Mouse (Mus musculus) large intestine, adult 2 months (tissue): ENCODE measurements around the gene Tmc7. TPM values are rescaled to one million over a fixed set of nuclear protein-coding genes. Genes with fewer than 3 reads are reported as not detected.

Source experiments
- DNase-seq: peaks from one replicate; pipeline ENCODE4 v3.0.0-alpha.2; 2012; ENCODE audit warnings: low read depth, low spot score
- WGBS: fragments of 180-500 bp; shearing (Covaris S2); methylation state at CpG from one replicate; pipeline ENCODE4 v1.1.7; 2018; 5-methylcytosine and 5-hydroxymethylcytosine counted together
- polyA plus RNA-seq: library from polyadenylated mRNA; depleted of rRNA; stranded (reverse); fragments of >200 nt; gene quantifications from 2 replicates; pipeline ENCODE4 v1.2.3, GENCODE M21; 2012

The Tmc7 gene
- polyA plus RNA-seq, 1 experiment: 1.1 TPM

- WGBS: 71% methylated on average over 6 of the region's 6 CpGs
- DNase-seq: no peak
Observed at GRCm38 (mm10) chr7:118592146-118592545, 7.6 kb upstream of the Tmc7 start.

GRCm38 (mm10) chr7:118590726-118591305, 6.3 kb upstream of the Tmc7 start:
- DNase-seq: no peak
- WGBS: 80% methylated on average over 5 of the region's 5 CpGs

GRCm38 (mm10) chr7:118585856-118586255, 1.3 kb upstream of the Tmc7 start:
- WGBS: 43% methylated on average over 6 of the region's 6 CpGs
- no peak for DNase-seq

DNA sequence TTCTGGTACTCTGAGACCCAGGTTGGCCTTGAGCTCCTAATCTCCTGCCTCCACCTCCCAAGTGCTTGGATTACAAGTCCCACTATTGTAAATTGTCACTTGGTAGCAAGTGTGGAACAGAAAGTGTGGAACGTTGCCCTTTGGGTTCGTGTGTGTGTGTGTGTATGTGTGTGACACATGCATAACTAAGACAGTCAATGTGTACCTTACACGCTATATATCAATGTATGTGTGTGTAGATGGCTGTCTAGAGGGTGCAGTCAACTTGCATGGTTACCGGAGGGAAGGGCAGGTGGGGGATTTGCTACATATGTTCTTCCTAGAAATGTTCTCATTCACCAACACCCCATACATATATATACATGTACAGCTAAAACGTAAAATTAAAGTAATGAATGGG, 390 bp upstream of the Tmc7 start:
- 57% methylated on average over 5 of the region's 5 CpGs for WGBS
- DNase-seq: no peak

DNA sequence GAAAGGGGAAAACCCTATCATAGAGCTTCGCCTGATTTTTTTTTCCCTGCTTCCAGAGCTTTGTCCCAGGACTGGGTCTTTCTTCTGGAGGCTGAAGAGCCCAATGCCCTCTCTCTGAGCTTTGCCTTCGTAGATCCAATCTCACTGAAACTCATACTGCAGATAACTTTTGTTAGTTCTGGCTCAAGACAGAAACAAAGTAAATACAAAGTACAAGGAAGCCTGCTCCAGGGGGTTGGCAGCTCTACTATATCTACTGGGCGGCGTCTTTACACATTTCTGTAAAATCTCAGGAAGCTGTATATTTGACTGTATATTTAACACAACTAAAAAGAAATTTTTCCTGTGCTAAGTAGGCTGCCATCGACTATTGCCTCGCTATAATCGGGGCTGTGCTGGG, 715 bp downstream of the Tmc7 start:
- WGBS: 13% methylated on average over 7 of the region's 7 CpGs
- no peak for DNase-seq

DNA sequence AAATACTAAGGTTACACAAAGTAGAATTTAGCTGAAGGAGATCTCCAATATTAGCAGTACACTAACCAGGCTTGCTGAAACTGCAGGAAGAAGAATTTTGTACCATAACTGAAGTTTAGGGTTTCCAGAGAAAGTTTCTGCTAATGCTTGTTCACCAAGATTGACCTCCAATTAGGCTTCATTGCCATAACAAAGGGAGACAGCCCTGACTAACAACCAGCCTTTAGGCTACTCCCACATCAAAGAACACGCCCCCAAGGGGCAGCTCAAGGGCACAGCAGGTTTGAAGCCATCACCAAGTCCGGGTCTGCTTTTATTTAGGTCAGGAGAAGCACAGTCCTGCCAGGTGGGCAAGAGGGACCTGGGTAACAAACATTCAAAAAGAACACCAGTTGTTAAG, 4.6 kb downstream of the Tmc7 start:
- DNase-seq: no peak
- WGBS: 82% methylated on average over 2 of the region's 2 CpGs

- no peak for DNase-seq
- WGBS: 83% methylated on average over 3 of the region's 3 CpGs
Observed at GRCm38 (mm10) chr7:118578269-118578668, 6.3 kb downstream of the Tmc7 start.

GRCm38 (mm10) chr7:118572039-118572438, 12.5 kb downstream of the Tmc7 start:
- WGBS: 16% methylated on average over 5 of the region's 5 CpGs
- peak; percentile 88 for DNase-seq

GRCm38 (mm10) chr7:118571350-118571749, 13.2 kb downstream of the Tmc7 start:
- 70% methylated on average over 5 of the region's 5 CpGs for WGBS
- no peak for DNase-seq

- WGBS: 39% methylated on average over 6 of the region's 6 CpGs
- DNase-seq: no peak
Observed at GRCm38 (mm10) chr7:118569121-118569543, 15.4 kb downstream of the Tmc7 start.

DNA sequence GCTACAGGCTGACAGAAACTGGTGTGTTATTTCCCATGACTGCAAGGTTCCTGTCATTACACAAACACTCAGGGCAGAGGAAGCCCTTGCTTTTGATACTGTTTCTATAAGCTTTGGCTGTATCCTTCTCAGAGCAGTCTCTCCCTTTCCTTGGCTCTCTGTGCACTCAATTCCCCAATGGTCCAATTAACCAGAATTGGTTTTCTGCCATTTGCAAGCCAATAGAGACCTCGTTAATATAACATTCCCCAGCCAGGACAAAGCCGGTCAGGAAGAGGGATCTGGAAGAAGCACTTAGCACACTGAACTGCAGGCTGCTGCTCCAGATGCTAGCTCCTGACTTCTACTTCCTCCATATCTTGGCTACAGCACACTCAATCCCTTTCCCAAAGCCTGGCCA, 30.2 kb downstream of the Tmc7 start:
- WGBS: 79% methylated on average over 2 of the region's 2 CpGs
- no peak for DNase-seq

GRCm38 (mm10) chr7:118553881-118554280, 30.7 kb downstream of the Tmc7 start:
- no peak for DNase-seq
- WGBS: 81% methylated on average over 4 of the region's 4 CpGs

GRCm38 (mm10) chr7:118547451-118547850, 37.1 kb downstream of the Tmc7 start:
- DNase-seq: no peak
- 84% methylated on average over 10 of the region's 10 CpGs for WGBS

DNA sequence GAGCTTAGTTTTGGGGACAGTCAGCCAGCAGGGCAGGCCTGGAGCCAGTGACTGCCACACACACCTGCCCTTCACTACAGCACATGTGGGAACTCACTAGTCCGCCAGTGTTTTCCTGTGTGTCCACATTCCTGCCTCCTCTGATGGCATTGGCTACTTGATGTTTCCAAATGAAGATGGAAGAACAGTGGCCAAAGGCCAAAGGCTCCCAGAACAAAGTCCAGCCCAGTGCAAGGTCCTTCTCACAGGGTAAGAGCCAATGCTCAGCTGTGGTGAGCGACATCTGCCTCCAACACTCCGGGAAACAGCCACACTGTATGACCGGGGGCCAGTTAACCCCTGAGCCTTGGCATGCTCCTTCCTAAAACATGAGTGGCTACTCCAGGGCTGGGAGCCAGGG, 40.4 kb downstream of the Tmc7 start:
- no peak for DNase-seq
- WGBS: 81% methylated on average over 4 of the region's 4 CpGs

GRCm38 (mm10) chr7:118535076-118535475, 49.5 kb downstream of the Tmc7 start:
- WGBS: 73% methylated on average over 4 of the region's 4 CpGs
- DNase-seq: no peak

DNA sequence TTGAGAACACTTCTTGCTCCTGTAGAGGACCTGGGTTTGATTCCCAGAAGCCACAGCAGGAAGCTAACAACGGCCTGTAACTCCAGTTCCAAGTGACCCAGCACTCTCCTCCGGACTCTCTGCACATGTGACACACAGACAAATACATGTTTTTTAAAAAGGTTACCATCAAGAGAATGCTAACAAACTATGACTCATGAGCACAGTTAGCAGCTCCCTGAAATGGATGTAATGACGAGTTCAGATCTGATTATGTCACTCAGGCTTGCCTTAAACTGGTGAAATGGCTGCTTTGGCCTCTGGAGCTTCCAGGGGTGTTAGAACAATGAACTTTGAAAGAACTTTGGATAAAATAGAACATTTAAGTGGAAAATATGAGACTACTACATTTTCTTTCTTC, 50.2 kb downstream of the Tmc7 start:
- DNase-seq: no peak
- WGBS: 71% methylated on average over 3 of the region's 3 CpGs

DNA sequence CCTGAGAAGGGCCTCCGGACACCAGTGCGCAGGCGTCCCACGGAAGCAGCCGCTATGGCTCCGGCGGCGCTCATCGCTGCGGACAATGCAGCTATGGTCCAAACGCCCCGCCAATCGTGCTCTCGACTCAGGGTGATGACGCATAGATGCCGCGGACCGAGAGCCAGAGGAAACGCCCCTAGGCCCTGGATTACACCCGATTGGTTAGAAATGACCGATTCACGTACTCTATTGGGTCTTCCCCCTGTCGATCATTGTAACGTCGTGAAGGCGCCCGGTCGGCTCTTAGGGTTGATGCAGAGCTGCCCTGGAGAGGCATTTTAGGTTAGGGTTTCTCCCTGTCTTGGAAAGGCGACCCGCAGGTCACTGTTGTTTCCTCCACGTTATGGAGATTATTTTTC, 51.4 kb downstream of the Tmc7 start, which contains the start of gene Coq7:
Coq7 (minus strand) TSS at position 179 of the 401 bp plus-strand sequence.
- under 1% methylated on average over 31 of the region's 31 CpGs for WGBS
- DNase-seq: peak; percentile 99

- DNase-seq: peak; percentile 85
- under 1% methylated on average over 36 of the region's 36 CpGs for WGBS
Observed at GRCm38 (mm10) chr7:118532519-118533177, 51.9 kb downstream of the Tmc7 start.

- no peak for DNase-seq
- 79% methylated on average over 4 of the region's 4 CpGs for WGBS
Observed at GRCm38 (mm10) chr7:118526967-118527366, 57.6 kb downstream of the Tmc7 start.

GRCm38 (mm10) chr7:118522077-118522476, 62.5 kb downstream of the Tmc7 start:
- 71% methylated on average over 5 of the region's 5 CpGs for WGBS
- no peak for DNase-seq

GRCm38 (mm10) chr7:118519661-118520060, 64.9 kb downstream of the Tmc7 start:
- 69% methylated on average over 8 of the region's 8 CpGs for WGBS
- DNase-seq: no peak
